Mouse (Mus musculus): ENCODE data around the gene Treml1.

Gene Treml1

DNA sequence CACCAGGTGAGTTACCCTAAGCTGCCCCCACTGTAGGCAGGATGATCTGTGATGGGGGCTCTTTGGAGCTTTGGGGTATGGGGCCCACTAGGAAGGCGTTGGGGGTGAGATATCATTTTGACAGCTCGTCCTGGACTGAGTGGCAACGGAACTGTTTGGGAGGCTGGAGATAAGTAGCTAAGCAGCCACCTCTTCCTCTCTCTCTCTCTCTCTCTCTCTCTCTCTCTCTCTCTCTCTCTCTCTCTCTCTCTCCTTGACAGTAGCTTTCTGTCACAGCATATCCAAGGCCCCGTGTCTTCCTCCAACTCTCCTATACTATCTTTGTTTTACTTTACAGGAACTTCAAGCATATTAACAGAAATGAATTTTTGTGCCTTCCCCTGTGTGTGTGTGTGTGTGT is 746 bp downstream of the Treml1 start:
- DNase-seq (ENCODE audit: low read depth): no peak

DNA sequence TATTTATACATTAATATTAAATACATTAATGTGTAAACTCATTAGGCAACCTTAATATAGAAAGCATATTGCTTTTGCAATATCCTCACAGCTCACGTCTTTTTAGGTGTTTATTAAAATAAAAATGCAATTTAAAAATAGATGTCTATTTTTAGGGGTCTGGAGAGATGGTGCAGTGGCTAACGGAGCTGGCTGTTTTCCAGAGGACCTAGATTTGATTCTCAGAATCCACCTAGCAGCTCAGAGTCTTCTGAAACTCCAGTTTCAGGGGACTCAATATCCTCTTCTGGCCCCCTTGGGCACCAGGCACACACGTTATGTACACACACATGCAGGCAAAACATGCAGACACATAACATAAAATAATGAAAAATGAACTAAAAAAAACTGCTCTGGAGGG is 2.6 kb downstream of the Treml1 start:
- DNase-seq (ENCODE audit: low read depth): no peak

DNA sequence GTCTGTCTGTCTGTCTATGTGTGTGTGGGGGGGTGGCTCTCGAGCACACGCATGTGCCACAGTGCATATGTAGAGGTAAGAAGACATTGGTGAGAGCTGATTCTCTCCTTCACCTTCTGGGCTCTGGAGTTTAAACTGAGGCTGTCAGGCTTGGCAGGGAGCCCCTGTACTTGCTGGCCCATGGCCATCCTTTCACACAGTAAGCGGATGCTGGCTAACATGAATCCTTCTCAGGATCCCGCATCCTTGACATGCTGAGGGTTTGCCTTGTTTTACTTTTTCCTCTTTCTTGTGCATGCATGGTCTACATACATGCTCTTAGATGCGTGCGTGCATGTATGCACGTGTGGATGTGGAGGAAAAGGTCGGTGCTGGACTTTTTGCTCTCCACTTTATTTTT is 3.2 kb downstream of the Treml1 start:
- DNase-seq (ENCODE audit: low read depth): no peak

DNA sequence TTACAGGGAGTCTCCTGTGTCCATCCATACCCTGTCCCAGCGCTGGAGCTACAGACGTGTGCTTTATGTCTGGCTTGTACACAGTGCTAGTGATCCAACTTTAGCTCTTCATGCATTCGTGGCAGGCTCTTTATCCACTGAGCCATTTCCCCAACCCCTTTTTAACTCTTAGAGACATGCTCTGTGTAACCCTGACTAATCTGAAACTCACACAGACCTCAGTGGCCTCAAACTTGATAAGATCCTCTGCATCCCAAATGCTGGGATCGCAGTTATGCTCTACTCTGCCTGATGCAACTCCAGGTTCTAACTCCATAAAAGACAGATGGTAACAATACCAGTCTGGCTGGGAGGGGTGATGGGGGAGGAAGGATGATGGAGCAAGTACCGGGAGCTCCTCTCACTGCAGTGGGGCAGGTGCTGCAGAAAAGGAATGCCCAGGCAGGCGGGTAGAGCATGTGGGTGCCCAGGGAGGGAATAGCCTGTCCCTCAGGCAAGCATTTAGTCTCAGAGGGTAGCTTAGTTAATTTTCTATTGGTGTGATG is 3.8 kb downstream of the Treml1 start:
- DNase-seq (ENCODE audit: low read depth): no peak

GRCm38 (mm10) chr17:48365511-48366155 is 5.9 kb downstream of the Treml1 start:
- DNase-seq (ENCODE audit: low read depth): no peak

GRCm38 (mm10) chr17:48366806-48367205 is 7.1 kb downstream of the Treml1 start:
- no peak for DNase-seq (ENCODE audit: low read depth)

DNA sequence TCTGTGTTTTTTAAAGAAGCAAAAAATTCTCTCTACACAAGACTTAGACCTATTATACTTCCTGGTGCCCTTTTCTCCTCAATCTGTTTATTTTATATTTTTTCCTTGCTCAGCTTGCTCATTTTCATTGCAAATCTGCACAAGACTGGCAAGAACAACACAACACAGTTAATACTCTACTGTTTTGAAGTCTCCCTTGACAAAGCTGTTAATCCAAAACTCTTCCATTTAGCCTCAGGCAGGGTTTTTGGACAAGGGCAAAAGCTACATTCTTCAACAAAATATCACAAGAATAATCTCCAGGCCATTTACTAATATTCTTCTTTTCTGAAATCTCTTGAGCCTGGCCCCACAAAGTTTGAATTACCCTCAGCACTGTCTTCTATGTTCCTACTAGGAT is 11.9 kb downstream of the Treml1 start:
- no peak for DNase-seq (ENCODE audit: low read depth)

DNA sequence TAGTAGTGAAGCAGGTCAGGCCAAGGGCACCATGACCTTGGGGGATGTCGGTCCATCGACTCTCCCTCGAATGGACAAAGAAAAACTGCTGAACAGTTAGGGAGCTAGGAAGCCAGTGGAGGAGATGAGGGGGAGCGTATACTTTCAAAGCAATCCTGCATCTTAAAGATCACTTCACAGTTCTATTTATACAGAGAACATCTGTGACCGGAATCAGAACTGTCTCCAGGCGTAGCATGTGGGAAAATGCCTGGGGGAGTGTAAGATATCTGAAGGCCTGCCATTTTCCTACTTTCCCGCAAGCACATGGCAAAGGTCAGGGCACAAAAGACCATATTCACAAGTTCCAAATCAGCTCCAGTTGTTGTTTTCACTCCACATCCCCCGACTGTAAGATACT is 13.3 kb downstream of the Treml1 start:
- DNase-seq (ENCODE audit: low read depth): no peak

DNA sequence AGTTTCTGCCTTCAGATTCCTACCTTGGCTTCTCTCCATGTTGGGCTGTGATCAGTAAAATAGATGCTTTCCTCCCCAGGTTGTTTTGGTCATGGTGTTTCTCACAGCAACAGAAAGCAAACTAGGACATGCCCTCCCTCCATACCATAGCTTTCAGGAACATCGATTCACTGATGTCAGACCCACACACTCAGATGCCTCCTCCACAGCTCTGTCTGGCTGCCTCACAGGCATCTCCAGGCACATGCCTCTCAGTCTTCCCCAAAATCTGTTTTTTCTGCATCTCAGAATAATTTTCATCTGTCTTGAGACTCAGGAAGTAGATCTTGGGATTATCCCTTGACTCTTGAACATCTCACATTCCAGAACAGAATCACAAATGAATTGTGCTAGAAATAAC is 16.4 kb downstream of the Treml1 start:
- DNase-seq (ENCODE audit: low read depth): no peak

DNA sequence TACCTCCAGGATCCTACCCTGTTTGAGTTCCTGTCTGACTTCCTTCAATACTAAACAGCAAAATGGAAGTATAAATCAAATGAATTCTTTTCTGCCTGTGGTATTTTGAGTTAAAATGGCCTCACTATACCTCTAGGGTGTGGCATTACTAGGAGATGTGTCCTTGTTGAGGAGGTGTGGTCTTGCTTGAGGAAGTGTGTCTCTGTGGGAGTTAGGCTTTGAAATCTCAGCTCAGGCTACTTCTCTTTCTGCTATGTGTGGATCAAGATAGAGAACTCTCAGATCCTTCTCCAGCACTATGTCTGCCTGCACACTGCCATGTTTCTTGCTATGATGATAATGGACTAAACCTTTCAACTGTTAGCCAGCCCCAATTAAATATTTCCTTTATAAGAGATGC is 19.3 kb downstream of the Treml1 start:
- no peak for DNase-seq (ENCODE audit: low read depth)

DNA sequence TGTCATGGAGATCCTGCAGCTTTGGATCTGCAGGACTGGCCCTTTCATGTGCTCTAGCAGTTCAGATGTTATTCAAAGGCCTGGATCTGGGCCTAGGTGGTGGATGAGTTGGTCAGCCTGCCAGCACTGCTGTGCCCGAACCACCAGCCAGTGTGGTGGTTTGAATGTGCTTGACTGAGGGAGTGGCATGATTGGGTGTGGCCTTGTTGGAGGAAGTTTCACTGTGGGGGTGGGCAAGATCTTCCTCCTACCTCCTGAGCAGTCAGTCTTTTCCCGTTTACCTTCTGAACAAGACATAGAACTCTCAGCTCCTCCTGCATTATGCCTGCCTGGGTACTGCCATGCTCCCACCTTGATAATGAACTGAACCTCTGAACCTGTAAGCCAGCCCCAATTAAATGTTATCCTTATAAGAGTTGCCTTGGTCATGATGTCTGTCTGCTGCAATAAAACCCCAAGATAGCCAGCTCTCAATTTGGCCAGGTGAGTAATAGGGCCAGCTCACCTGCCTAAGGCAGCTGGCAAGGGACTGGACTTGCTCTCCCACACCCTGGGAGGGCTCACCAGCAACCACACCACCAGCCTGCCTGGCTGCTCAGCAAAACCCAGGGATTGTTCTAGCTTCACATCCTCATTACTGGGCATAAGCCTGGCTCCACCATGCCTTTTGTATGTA is 26.2 kb downstream of the Treml1 start:
- DNase-seq (ENCODE audit: low read depth): no peak

DNA sequence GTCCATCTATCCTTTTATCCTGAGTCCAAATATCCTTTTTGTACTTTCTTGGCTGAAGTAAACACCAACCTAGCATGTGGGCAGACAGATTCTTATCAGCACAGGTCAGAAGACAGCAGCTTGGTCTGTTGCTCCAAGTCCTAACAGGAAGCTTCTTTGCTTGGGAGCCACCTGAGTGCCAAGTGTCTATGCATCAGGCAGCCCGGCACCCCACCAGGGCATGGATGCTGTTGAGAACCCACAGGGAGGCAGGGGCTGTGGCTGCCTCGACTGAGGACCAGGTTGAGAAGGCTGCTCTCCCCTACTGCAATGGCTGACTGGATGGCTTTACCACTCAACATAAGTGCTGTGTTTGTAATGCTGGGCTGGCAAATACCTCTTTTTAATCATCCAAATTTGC is 28.9 kb downstream of the Treml1 start:
- no peak for DNase-seq (ENCODE audit: low read depth)

DNA sequence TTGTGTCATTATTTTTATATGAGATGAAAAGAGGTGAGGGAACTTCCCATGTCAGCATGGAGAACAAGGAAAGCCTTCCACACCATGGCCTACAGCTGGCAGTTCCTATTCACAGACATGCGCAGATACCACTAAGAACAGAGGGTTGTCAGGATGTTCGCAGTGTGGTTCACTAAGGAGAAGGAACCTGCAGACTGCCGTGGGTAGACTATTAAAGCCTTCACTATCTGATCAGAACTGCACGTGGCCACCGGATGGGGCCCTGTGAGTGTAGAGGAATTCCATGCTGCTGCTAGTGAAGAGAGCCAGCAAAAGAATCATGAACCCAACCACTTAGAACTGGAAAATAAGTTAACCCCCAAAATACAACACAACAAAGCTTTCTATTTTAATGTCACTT is 29.7 kb downstream of the Treml1 start:
- DNase-seq (ENCODE audit: low read depth): no peak

DNA sequence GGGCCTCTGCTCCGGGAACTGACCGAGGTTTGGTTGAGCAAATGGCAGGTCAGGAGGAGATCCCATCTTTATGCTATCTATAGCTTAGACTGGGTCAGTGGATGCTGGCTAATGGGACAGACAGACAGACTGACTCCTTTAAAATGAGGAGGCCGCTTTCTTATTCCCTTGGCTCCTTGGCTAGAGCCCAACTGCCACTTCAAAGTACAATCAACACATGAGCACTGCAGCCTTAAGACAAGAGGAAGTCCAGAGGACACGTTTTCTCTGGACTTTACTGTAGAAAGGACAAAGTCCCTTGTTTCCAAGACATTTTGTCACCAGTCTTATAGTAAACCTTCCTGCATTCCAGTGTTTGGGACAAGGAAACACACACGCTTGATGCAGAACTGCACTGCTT is 31.7 kb downstream of the Treml1 start:
- no peak for DNase-seq (ENCODE audit: low read depth)

GRCm38 (mm10) chr17:48392616-48393015 is 32.9 kb downstream of the Treml1 start:
- DNase-seq (ENCODE audit: low read depth): no peak

DNA sequence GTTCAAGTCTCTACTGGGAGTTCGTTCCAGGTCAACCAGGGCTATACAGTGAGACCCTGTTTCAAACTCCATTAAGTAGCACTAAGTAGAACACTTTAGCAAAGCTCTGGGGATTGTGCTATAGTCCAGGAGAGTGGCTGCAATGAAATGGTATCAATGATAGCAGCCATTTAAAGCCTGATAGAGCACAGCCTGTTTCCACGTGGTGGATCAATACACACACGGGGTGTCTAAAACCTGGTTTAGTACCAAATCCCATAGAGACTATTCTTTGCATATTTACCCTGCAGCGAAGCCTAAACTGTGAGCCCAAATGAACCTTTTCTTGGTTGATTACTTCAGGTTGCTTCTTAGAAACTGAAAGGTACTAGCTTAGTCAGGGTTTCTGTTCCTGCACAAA is 42.0 kb downstream of the Treml1 start:
- no peak for DNase-seq (ENCODE audit: low read depth)

DNA sequence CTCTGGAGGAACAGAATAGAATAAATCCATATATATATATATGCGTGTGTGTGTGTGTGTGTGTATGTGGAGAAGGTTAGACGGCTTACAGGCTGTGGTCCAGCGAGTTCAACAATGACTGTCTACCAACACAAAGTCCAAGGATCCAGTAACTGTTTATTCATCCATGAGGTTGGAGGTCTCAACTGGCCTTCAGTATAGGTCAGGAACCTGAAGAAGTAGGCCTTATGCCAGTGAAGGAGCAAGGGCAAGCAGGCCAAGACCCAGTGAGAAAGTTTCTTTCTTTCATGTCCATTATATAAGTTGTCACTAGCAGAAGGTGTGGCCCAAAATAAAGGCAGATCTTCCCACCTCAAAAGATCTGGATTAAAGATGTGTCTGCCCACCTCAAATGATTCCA is 43.0 kb downstream of the Treml1 start:
- DNase-seq (ENCODE audit: low read depth): no peak

GRCm38 (mm10) chr17:48403848-48404247 is 44.1 kb downstream of the Treml1 start:
- no peak for DNase-seq (ENCODE audit: low read depth)

DNA sequence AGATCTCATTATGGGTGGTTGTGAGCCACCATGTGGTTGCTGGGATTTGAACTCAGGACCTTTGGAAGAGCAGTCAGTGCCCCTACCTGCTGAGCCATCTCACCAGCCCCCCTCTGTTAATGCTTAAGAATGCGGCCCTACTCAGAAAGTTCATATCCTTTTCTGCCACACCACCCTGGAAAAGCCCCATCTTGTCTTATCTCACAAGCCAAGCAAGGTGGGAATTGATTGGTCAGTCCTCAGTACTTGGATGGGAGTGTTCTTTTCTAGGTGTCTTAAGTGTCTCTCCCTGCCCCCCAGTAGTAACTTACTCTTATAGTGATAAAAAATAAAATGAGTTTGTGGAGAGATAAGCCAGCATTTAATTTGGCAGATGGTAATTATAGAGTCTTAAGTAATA is 45.0 kb downstream of the Treml1 start:
- DNase-seq (ENCODE audit: low read depth): no peak

GRCm38 (mm10) chr17:48407154-48407553 is 47.4 kb downstream of the Treml1 start:
- DNase-seq (ENCODE audit: low read depth): no peak

- DNase-seq (ENCODE audit: low read depth): no peak
Observed at GRCm38 (mm10) chr17:48407910-48408525, 48.3 kb downstream of the Treml1 start.

DNA sequence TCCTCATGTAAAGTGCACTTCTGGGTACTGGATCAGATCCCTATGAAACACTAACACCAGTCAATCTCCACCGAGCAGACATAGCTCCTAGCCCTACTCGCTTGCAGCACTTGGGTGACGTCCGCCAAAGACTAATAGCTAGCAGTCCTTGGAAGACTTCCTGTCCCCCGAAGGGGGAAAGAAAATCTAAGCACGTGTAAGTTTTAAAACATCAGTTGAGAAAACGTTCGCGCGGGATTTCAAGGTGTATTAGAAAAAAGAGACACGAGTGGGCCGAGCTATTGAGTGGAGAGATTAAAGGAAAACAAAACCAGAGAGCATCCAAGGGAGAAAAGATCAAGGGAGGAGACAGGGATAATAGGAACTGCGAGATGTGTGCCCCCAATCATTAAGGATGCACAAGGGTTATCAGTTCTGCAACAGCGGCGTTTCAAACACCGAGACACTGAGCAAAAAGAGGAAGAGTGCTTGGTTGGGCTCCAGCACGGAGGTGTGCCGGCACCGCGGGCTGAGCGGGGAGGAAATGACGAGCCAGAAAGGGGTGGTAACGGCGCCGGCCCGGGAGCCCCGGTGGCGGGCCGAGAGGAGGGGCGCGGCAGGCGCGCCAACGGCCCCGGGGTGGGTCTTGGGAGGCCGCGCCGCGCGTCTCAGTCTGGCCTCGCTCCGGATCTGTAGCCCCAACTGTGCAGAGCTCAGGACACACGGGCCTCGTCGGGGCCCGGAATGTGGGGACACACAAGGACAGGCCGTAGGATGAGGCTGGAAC is 49.0 kb downstream of the Treml1 start:
- peak; percentile 78 for DNase-seq (ENCODE audit: low read depth)

Data from c-Kit-positive CD71-negative TER-119-negative erythroid progenitor cells, embryonic 14.5 days (primary cell).